In genomic region chr5:13117236-13117635, GRCm38 (mm10) we compare ENCODE assay signal across 20 mouse cellular contexts. TPM values are rescaled to one million over a fixed set of nuclear protein-coding genes. Genes with fewer than 3 reads are reported as not detected.
"Had no signal": no experiment of that assay in that cellular context is flagged by ENCODE, and none has a peak within 500 bp of the region (broad histone marks: within the 10 kb centered on the region; RNA-seq: fewer than 3 reads in every experiment).

No protein-coding gene starts in this region.

- H3K27me3 ChIP-seq: limb, embryonic 12.5 days; limb, embryonic 15.5 days; midbrain, embryonic 12.5 days; midbrain, embryonic 15.5 days had no signal

- ATAC-seq: liver, postnatal 0 days; lung, postnatal 0 days; midbrain, embryonic 15.5 days had no signal

- DNase-seq: kidney, adult 18-20 months; kidney, adult 9 months; kidney, postnatal 14 days; kidney, postnatal 4 days; left cerebral cortex, postnatal 4 days; liver, postnatal 0 days; lung, embryonic 14.5 days; right cerebral cortex, postnatal 25 days; spleen, adult 18-20 months; thymus, adult 18-20 months; thymus, postnatal 36 days had no signal

- H3K9me3 ChIP-seq: limb, embryonic 12.5 days; limb, embryonic 15.5 days; midbrain, embryonic 12.5 days; midbrain, embryonic 15.5 days had no signal

- H3K4me3 ChIP-seq: limb, embryonic 12.5 days; limb, embryonic 15.5 days; midbrain, embryonic 12.5 days; midbrain, embryonic 15.5 days had no signal

- H3K27ac ChIP-seq: limb, embryonic 12.5 days; limb, embryonic 15.5 days; liver, embryonic 14.5 days; macrophage; midbrain, embryonic 12.5 days; midbrain, embryonic 15.5 days had no signal

- H3K4me2 ChIP-seq: limb, embryonic 12.5 days; limb, embryonic 15.5 days; liver, embryonic 11.5 days; lung, embryonic 14.5 days; midbrain, embryonic 12.5 days; midbrain, embryonic 15.5 days had no signal

- H3K9ac ChIP-seq: limb, embryonic 12.5 days; limb, embryonic 15.5 days; liver, embryonic 14.5 days; liver, postnatal 0 days; lung, embryonic 14.5 days; midbrain, embryonic 12.5 days; midbrain, embryonic 15.5 days had no signal

- H3K4me1 ChIP-seq: limb, embryonic 12.5 days; limb, embryonic 15.5 days; midbrain, embryonic 12.5 days; midbrain, embryonic 15.5 days had no signal

- H3K36me3 ChIP-seq: limb, embryonic 12.5 days; limb, embryonic 15.5 days; midbrain, embryonic 12.5 days; midbrain, embryonic 15.5 days had no signal

RNA-seq across cellular contexts. Expression of gene Sema3a, which starts 8.0 kb away (rescaled TPM):
- total RNA-seq: megakaryocyte, adult 5-6 weeks had no signal
- polyA plus RNA-seq: macrophage had no signal
